Mouse (Mus musculus) intestine, embryonic 14.5 days (tissue): ENCODE measurements around the gene 6030408B16Rik. TPM values are rescaled to one million over a fixed set of nuclear protein-coding genes. Genes with fewer than 3 reads are reported as not detected.

ENCODE experiments used
- ATAC-seq: fragments of 200-750 bp; cut with Nextera tagmentation; replicated peaks from 2 replicates; pipeline ENCODE4 v1.8.0; 2017; ENCODE audit warnings: low read depth, moderate number of reproducible peaks, moderate TSS enrichment, moderate library complexity; ENCODE audit not compliant: low FRiP score, low TSS enrichment
- DNase-seq: peaks from one replicate; pipeline ENCODE4 v3.0.0-alpha.2; 2018; ENCODE audit warnings: low spot score
- H3K27ac ChIP-seq: fragments of 300-500 bp; sonication (generic); 2 replicates; pipeline ENCODE4 v1.5.1; 2014; ENCODE audit warnings: low read depth, mild to moderate bottlenecking, control low read depth
- H3K27me3 ChIP-seq: fragments of 300-500 bp; sonication (generic); replicated peaks from 2 replicates; pipeline ENCODE4 v1.6.1; 2014; ENCODE audit warnings: low read length, control low read depth; ENCODE audit not compliant: control insufficient read depth, insufficient read depth
- H3K36me3 ChIP-seq: fragments of 300-500 bp; sonication (generic); 2 replicates; pipeline ENCODE4 v1.6.1; 2014; ENCODE audit warnings: low read length, control low read depth; ENCODE audit not compliant: control insufficient read depth, insufficient read depth
- H3K4me1 ChIP-seq: fragments of 300-500 bp; sonication (generic); replicated peaks from 2 replicates; pipeline ENCODE4 v1.6.1; 2014; ENCODE audit warnings: low read length, control low read depth, mixed read lengths; ENCODE audit not compliant: control insufficient read depth, insufficient read depth
- H3K4me2 ChIP-seq: fragments of 300-500 bp; sonication (generic); 2 replicates; pipeline ENCODE4 v1.6.1; 2014; ENCODE audit warnings: low read length
- H3K4me3 ChIP-seq: fragments of 300-500 bp; sonication (generic); 2 replicates; pipeline ENCODE4 v1.5.1; 2014; ENCODE audit warnings: low read depth, low read length, control low read depth, mixed read lengths
- H3K9ac ChIP-seq: fragments of 300-500 bp; sonication (generic); 2 replicates; pipeline ENCODE4 v1.6.1; 2014; ENCODE audit warnings: mild to moderate bottlenecking, low read length
- H3K9me3 ChIP-seq: fragments of 300-500 bp; sonication (generic); 2 replicates; pipeline ENCODE4 v1.6.1; 2016; ENCODE audit warnings: low read length, control low read depth; ENCODE audit not compliant: control insufficient read depth
- WGBS: fragments of 180-500 bp; shearing (Covaris S2); extraction: QIAGEN DNeasy Blood & Tissue Kit; methylation state at CpG from one replicate; pipeline ENCODE4 v1.1.7; 2014; 5-methylcytosine and 5-hydroxymethylcytosine counted together
- polyA plus RNA-seq: library from polyadenylated mRNA; unstranded; fragments of >200 nt; fragmentation: Nextera tagmentation; extraction: Ambion mirVana; gene quantifications from 2 replicates; pipeline ENCODE4 v1.2.1, GENCODE M21; 2014

6030408B16Rik gene
- polyA plus RNA-seq, 1 experiment from 2014 or later: 5.9 TPM

- peak overlapping the region; percentile 33 for H3K4me2 ChIP-seq
Measured at GRCm38 (mm10) chr15:101260874-101261622, 32.0 kb upstream of the 6030408B16Rik start.

DNA sequence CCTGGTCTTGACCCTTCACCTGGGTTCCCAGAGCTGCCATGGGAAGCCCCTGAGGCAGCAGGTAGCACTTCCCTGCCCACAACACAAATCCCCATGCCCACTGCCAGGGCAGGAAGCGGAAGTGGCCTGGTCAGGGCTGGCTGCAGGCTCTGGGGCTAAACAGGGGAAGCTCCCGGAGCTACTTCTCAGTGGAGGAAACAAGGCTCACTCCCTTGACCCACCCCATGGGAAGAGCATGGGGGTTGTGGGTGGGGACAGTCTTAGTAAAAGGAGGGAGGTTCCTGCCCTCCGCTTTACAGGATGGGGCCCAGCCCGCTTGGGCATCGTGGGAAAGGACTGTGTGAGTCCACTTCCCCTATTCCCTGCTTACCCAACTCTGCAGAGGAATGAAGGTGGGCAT lies 30.5 kb upstream of the 6030408B16Rik start:
- Histone ChIP-seq H3K27ac (0 out of 2 replicates have a peak overlapping the region, but pooled peaks have one; percentile 91), H3K4me3 (no peak overlapping the region), H3K27me3 (no peaks in the 10 kb centered on the region), H3K4me2 (no peak overlapping the region), H3K36me3 (no peaks in the 10 kb centered on the region), H3K9me3 (no peaks in the 10 kb centered on the region), H3K9ac (no peak overlapping the region), H3K4me1 (peaks cover 39% of the 10 kb centered on the region)
- no peak for ATAC-seq
- DNase-seq: no peak
- 66% methylated on average over 5 of the region's 5 CpGs for WGBS

More at GRCm38 (mm10) chr15:101260874-101261622, 32.0 kb upstream of the 6030408B16Rik start:
- ATAC-seq: no peak
- no peak for DNase-seq
- WGBS: 39% methylated on average over 13 of the region's 13 CpGs
- Histone ChIP-seq H3K9me3 (no peaks in the 10 kb centered on the region), H3K4me3 (no peak overlapping the region), H3K4me1 (peaks cover 33% of the 10 kb centered on the region), H3K36me3 (no peaks in the 10 kb centered on the region), H3K27ac (peak overlapping the region; percentile 91), H3K27me3 (no peaks in the 10 kb centered on the region), H3K9ac (peak overlapping the region; percentile 22)

- peaks cover 14% of the 10 kb centered on the region for H3K36me3 ChIP-seq
- peaks cover 34% of the 10 kb centered on the region for H3K4me1 ChIP-seq
- H3K9me3 ChIP-seq: no peaks in the 10 kb centered on the region
- H3K27ac ChIP-seq: peak overlapping the region; percentile 81
- peak; percentile 93 for DNase-seq
- no peaks in the 10 kb centered on the region for H3K27me3 ChIP-seq
- H3K9ac ChIP-seq: peak overlapping the region; percentile 61
- peak overlapping the region; percentile 46 for H3K4me3 ChIP-seq
- H3K4me2 ChIP-seq: peak overlapping the region; percentile 70
- WGBS: under 1% methylated on average over 56 of the region's 57 CpGs
- ATAC-seq: peak; percentile 89
Measured at GRCm38 (mm10) chr15:101266132-101266963, 26.7 kb upstream of the 6030408B16Rik start.

GRCm38 (mm10) chr15:101267053-101268032 lies 25.7 kb upstream of the 6030408B16Rik start:
- no peaks in the 10 kb centered on the region for H3K27me3 ChIP-seq
- WGBS: 3% methylated on average over 25 of the region's 25 CpGs
- peak; percentile 32 for ATAC-seq

DNA sequence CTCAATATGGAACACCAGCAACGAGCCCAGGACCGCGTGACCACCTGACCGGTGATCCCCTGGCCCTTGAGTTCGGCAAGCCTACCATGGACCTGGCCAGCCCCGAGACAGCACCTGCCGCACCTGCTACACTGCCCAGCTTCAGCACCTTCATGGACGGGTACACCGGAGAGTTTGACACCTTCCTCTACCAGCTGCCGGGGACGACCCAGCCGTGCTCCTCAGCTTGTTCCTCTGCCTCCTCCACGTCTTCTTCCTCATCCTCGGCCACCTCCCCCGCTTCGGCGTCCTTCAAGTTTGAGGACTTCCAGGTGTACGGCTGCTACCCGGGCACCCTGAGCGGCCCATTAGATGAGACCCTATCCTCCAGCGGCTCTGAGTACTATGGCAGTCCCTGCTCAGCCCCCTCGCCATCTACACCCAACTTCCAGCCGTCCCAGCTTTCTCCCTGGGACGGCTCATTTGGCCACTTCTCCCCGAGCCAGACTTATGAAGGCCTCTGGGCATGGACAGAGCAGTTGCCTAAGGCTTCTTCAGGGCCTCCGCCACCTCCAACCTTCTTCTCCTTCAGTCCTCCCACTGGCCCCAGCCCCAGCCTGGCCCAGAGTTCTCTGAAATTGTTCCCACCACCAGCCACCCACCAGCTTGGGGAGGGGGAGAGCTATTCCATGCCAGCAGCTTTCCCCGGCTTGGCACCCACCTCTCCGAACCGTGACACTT lies 22.8 kb upstream of the 6030408B16Rik start:
- ATAC-seq: no peak
- Histone ChIP-seq H3K9me3 (no peaks in the 10 kb centered on the region), H3K27ac (no peak overlapping the region), H3K4me1 (peaks cover 22% of the 10 kb centered on the region), H3K36me3 (peaks cover 39% of the 10 kb centered on the region), H3K9ac (no peak overlapping the region), H3K27me3 (no peaks in the 10 kb centered on the region), H3K4me3 (no peak overlapping the region), H3K4me2 (no peak overlapping the region)
- 88% methylated on average over 29 of the region's 29 CpGs for WGBS
- no peak for DNase-seq

More at GRCm38 (mm10) chr15:101267053-101268032, 25.7 kb upstream of the 6030408B16Rik start:
- Histone ChIP-seq H3K4me1 (peaks cover 24% of the 10 kb centered on the region), H3K4me3 (peak overlapping the region; percentile 46), H3K4me2 (peak overlapping the region; percentile 70), H3K9me3 (no peaks in the 10 kb centered on the region), H3K9ac (peak overlapping the region; percentile 61), H3K27ac (no peak overlapping the region), H3K36me3 (peaks cover 24% of the 10 kb centered on the region)
- DNase-seq: no peak

DNA sequence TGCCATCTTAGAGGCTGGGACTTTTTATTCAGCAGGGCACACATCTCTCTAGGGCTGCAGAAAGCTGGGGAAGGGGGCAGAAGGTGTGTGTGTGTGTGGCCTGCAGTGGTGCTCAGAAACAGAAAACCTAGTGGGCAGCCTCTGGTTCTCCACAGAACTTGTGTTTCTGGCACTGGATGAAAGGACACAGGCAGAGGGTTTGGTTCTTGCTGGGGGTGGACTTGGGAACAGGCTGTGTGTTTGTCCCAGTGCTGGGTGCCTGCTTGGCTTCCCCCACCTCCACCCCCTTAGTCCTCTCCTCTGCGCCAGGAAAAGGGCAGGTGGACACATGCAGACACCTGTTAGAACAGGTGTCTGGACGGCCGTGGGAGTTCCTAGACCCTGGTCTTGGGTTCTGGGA lies 21.9 kb upstream of the 6030408B16Rik start:
- Histone ChIP-seq H3K27me3 (no peaks in the 10 kb centered on the region), H3K4me2 (no peak overlapping the region), H3K4me3 (no peak overlapping the region), H3K36me3 (peaks cover 39% of the 10 kb centered on the region), H3K9me3 (no peaks in the 10 kb centered on the region), H3K9ac (no peak overlapping the region), H3K4me1 (peaks cover 15% of the 10 kb centered on the region), H3K27ac (no peak overlapping the region)
- no peak for DNase-seq
- no peak for ATAC-seq
- WGBS: 86% methylated on average over 3 of the region's 3 CpGs

DNA sequence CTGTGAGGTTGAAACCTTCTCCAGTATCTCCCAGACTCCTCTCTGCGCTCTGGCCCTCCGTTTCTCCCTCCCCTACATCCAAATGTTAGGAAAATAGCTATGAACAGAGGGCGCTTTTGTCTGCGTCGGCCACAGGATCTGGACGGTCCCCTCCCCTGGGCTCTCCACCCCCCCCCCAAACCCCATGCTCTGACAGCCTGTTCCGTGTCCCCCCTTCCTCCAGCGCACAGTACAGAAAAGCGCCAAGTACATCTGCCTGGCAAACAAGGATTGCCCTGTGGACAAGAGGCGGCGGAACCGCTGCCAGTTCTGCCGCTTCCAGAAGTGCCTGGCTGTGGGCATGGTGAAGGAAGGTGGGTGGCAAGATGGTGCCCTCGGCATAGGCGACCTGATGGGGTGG lies 21.5 kb upstream of the 6030408B16Rik start:
- Histone ChIP-seq H3K27me3 (no peaks in the 10 kb centered on the region), H3K9me3 (no peaks in the 10 kb centered on the region), H3K9ac (no peak overlapping the region), H3K36me3 (peaks cover 39% of the 10 kb centered on the region), H3K4me3 (no peak overlapping the region), H3K4me1 (peaks cover 13% of the 10 kb centered on the region), H3K4me2 (no peak overlapping the region), H3K27ac (no peak overlapping the region; the same call in 1 of the 2 replicates)
- 83% methylated on average over 15 of the region's 15 CpGs for WGBS
- DNase-seq (no peak), ATAC-seq (no peak)
